Mouse (Mus musculus): Measurements from ENCODE around the gene Ece1.

- TF ChIP-seq CTCF (conservative IDR thresholded peaks at IDR 0.05; ENCODE audit: low read length) (no peak), NANOG (IDR thresholded peaks at IDR 0.05; ENCODE audit: borderline replicate concordance, low read length) (no peak), POU5F1 (IDR thresholded peaks at IDR 0.05; ENCODE audit: borderline replicate concordance, low read length) (no peak)
These were observed 47.4 kb downstream of the Ece1 start for GRCm38 (mm10) chr4:137909471-137909870.
